Mouse (Mus musculus) brain, embryonic 18.5 days (tissue): Measurements from ENCODE around the gene Kctd21.
A peak's percentile ranks its signal among the peaks of the same experiment; 100 is the strongest.

ENCODE experiments used
- DNase-seq: peaks from one replicate; pipeline ENCODE4 v3.0.0-alpha.2; 2012; ENCODE audit warnings: low read depth, low spot score

Kctd21 gene

GRCm38 (mm10) chr7:97386106-97386805 lies 54.1 kb downstream of the Kctd21 start:
- DNase-seq, result no peak

- DNase-seq, result peak; percentile 80
These were observed 54.8 kb downstream of the Kctd21 start for GRCm38 (mm10) chr7:97386806-97387370.

GRCm38 (mm10) chr7:97387561-97388147 lies 55.5 kb downstream of the Kctd21 start:
- no peak for DNase-seq

- DNase-seq, result no peak
These were observed 56.4 kb downstream of the Kctd21 start for GRCm38 (mm10) chr7:97388541-97388940.

GRCm38 (mm10) chr7:97391293-97392078 lies 59.4 kb downstream of the Kctd21 start:
- DNase-seq, result no peak

GRCm38 (mm10) chr7:97392079-97392445 lies 59.9 kb downstream of the Kctd21 start:
- DNase-seq, result no peak

- DNase-seq, result no peak
These were observed 62.2 kb downstream of the Kctd21 start for GRCm38 (mm10) chr7:97394375-97394774.

- no peak for DNase-seq
These were observed 66.8 kb downstream of the Kctd21 start for GRCm38 (mm10) chr7:97398943-97399342.
